ENCODE assay signal across 23 mouse cellular contexts in genomic region chr4:97817741-97818140, GRCm38 (mm10). TPM values are rescaled to one million over a fixed set of nuclear protein-coding genes. Genes with fewer than 3 reads are reported as not detected.
DNase-seq lines count a peak whose midpoint lies in the region; ATAC-seq and TF ChIP-seq lines count a peak whose summit lies in the region.
"Had no signal": no experiment of that assay in that cellular context is flagged by ENCODE, and none has a peak within 500 bp of the region (broad histone marks: within the 10 kb centered on the region; RNA-seq: fewer than 3 reads in every experiment).

No protein-coding gene starts in this region.

- H3K9ac ChIP-seq in forebrain, embryonic 14.5 days (ENCODE audit: low read length), result no peak overlapping the region
- H3K9ac ChIP-seq in forebrain, embryonic 12.5 days, result no peak overlapping the region
- no peak overlapping the region for H3K9ac ChIP-seq in heart, embryonic 13.5 days
- H3K9ac ChIP-seq in heart, postnatal 0 days (replicated peaks; ENCODE audit: low read depth, low read length), result no peak overlapping the region
- H3K9ac ChIP-seq: embryonic facial prominence, embryonic 13.5 days; hindbrain, embryonic 14.5 days had no signal

- H3K9me3 ChIP-seq in forebrain, embryonic 14.5 days (replicated peaks; ENCODE audit: control insufficient read depth, low read length), result no peaks in the 10 kb centered on the region
- no peaks in the 10 kb centered on the region for H3K9me3 ChIP-seq in forebrain, embryonic 12.5 days
- no peaks in the 10 kb centered on the region for H3K9me3 ChIP-seq in heart, embryonic 13.5 days
- H3K9me3 ChIP-seq in heart, postnatal 0 days (replicated peaks; ENCODE audit: control insufficient read depth, low read length), result no peaks in the 10 kb centered on the region
- H3K9me3 ChIP-seq: embryonic facial prominence, embryonic 13.5 days; hindbrain, embryonic 10.5 days had no signal

- no peaks in the 10 kb centered on the region for H3K27me3 ChIP-seq in forebrain, embryonic 14.5 days (replicated peaks; ENCODE audit: control insufficient read depth, insufficient read depth, low read length)
- no peaks in the 10 kb centered on the region for H3K27me3 ChIP-seq in forebrain, embryonic 12.5 days
- no peaks in the 10 kb centered on the region for H3K27me3 ChIP-seq in heart, embryonic 13.5 days (replicated peaks)
- no peaks in the 10 kb centered on the region for H3K27me3 ChIP-seq in heart, postnatal 0 days (ENCODE audit: control insufficient read depth, insufficient read depth, low read length)
- H3K27me3 ChIP-seq: embryonic facial prominence, embryonic 13.5 days had no signal

- no peak for DNase-seq in forebrain, embryonic 14.5 days (ENCODE audit: low spot score)
- no peak for DNase-seq in heart, adult 18-20 months
- no peak for DNase-seq in heart, postnatal 0 days (ENCODE audit: low spot score)
- no peak for DNase-seq in heart, postnatal 36 days
- DNase-seq: adrenal gland, postnatal 14 days; B cell, adult 2 months; cerebellum, adult 18-20 months; cerebellum, adult 9-11 months; cerebellum, postnatal 36 days; gastrocnemius, postnatal 25 days; kidney, adult 2 months had no signal

- H3K4me1 ChIP-seq in forebrain, embryonic 14.5 days (ENCODE audit: control insufficient read depth, insufficient read depth, low read length), result peaks cover 27% of the 10 kb centered on the region; the same call in 1 of the 2 replicates
- H3K4me1 ChIP-seq in forebrain, embryonic 12.5 days, result peaks cover 6% of the 10 kb centered on the region; the same call in 1 of the 2 replicates
- H3K4me1 ChIP-seq in heart, embryonic 13.5 days, result peaks cover 81% of the 10 kb centered on the region
- H3K4me1 ChIP-seq in heart, postnatal 0 days (ENCODE audit: control insufficient read depth, insufficient read depth), result peaks cover 59% of the 10 kb centered on the region
- peaks cover 24% of the 10 kb centered on the region for H3K4me1 ChIP-seq in brown adipose tissue, adult 24 weeks (ENCODE audit: control insufficient read depth, insufficient read depth, insufficient read length, low read length)
- H3K4me1 ChIP-seq: hindbrain, embryonic 10.5 days had no signal

- intact Hi-C loops in heart, postnatal 36 days (cut with DNase I), result no loop called here

- ATAC-seq in forebrain, embryonic 14.5 days, result no peak
- ATAC-seq in forebrain, embryonic 12.5 days (ENCODE audit: low FRiP score), result no peak
- ATAC-seq in heart, embryonic 13.5 days (ENCODE audit: extremely low read depth, insufficient number of reproducible peaks, low FRiP score, low TSS enrichment), result no peak
- no peak for ATAC-seq in heart, postnatal 0 days (ENCODE audit: insufficient read depth, low read depth)
- ATAC-seq: activated CD4-positive, CD25-positive, alpha-beta regulatory T cell, adult 4 months; CD4-positive, CD25-positive, alpha-beta regulatory T cell, adult 4 months; intestine, embryonic 16.5 days had no signal

- H3K36me3 ChIP-seq in forebrain, embryonic 14.5 days (ENCODE audit: control insufficient read depth, insufficient read depth, low read length), result no peaks in the 10 kb centered on the region
- 0 out of 2 replicates have a peak, but pooled peaks cover 3% of the 10 kb centered on the region for H3K36me3 ChIP-seq in forebrain, embryonic 12.5 days (replicated peaks)
- H3K36me3 ChIP-seq in heart, embryonic 13.5 days, result peaks cover 3% of the 10 kb centered on the region
- H3K36me3 ChIP-seq in heart, postnatal 0 days (replicated peaks; ENCODE audit: control insufficient read depth, insufficient read depth, low read length), result no peaks in the 10 kb centered on the region
- H3K36me3 ChIP-seq: embryonic facial prominence, embryonic 13.5 days; hindbrain, embryonic 10.5 days had no signal

- no peak overlapping the region for H3K4me2 ChIP-seq in forebrain, embryonic 14.5 days (ENCODE audit: low read length)
- no peak overlapping the region for H3K4me2 ChIP-seq in forebrain, embryonic 12.5 days
- H3K4me2 ChIP-seq in heart, embryonic 13.5 days, result no peak overlapping the region
- peak overlapping the region; percentile 5; the same call in 1 of the 2 replicates for H3K4me2 ChIP-seq in heart, postnatal 0 days (ENCODE audit: low read depth, low read length)
- H3K4me2 ChIP-seq: embryonic facial prominence, embryonic 13.5 days; heart, embryonic 11.5 days; hindbrain, embryonic 14.5 days had no signal

- no peak overlapping the region for H3K4me3 ChIP-seq in forebrain, embryonic 14.5 days (ENCODE audit: low read depth, low read length)
- H3K4me3 ChIP-seq in forebrain, embryonic 12.5 days (replicated peaks), result no peak overlapping the region
- no peak overlapping the region for H3K4me3 ChIP-seq in heart, embryonic 13.5 days
- H3K4me3 ChIP-seq in heart, postnatal 0 days (ENCODE audit: low read depth, low read length), result no peak overlapping the region
- no peak overlapping the region for H3K4me3 ChIP-seq in brown adipose tissue, adult 24 weeks (ENCODE audit: insufficient read depth, low read depth, low read length)
- H3K4me3 ChIP-seq: embryonic facial prominence, embryonic 13.5 days; hindbrain, embryonic 10.5 days had no signal

- 67% methylated on average over 1 of the region's 1 CpGs for WGBS in forebrain, embryonic 14.5 days
- 73% methylated on average over 1 of the region's 1 CpGs for WGBS in forebrain, embryonic 12.5 days
- WGBS in heart, embryonic 13.5 days, result 74% methylated on average over 1 of the region's 1 CpGs
- WGBS in heart, postnatal 0 days, result 63% methylated on average over 1 of the region's 1 CpGs

- TF ChIP-seq EP300 in heart, postnatal 0 days (IDR thresholded peaks at IDR 0.05; ENCODE audit: low read depth), result no peak

- H3K27ac ChIP-seq in forebrain, embryonic 14.5 days (ENCODE audit: low read depth, low read length), result 0 out of 2 replicates have a peak overlapping the region, but pooled peaks have one; percentile 5
- no peak overlapping the region for H3K27ac ChIP-seq in forebrain, embryonic 12.5 days
- peak overlapping the region; percentile 56 for H3K27ac ChIP-seq in heart, embryonic 13.5 days (replicated peaks)
- H3K27ac ChIP-seq in heart, postnatal 0 days (ENCODE audit: low read depth), result peak overlapping the region; percentile 85
- H3K27ac ChIP-seq in brown adipose tissue, adult 24 weeks (replicated peaks; ENCODE audit: low read depth, low read length), result peak overlapping the region; percentile 77
- H3K27ac ChIP-seq: embryonic facial prominence, embryonic 13.5 days; hindbrain, embryonic 10.5 days; hindbrain, embryonic 14.5 days had no signal

- TF ChIP-seq CTCF in heart, postnatal 0 days (IDR thresholded peaks at IDR 0.05; ENCODE audit: low read depth), result no peak

RNA-seq across cellular contexts. Expression of gene E130114P18Rik, which starts 39.9 kb away (rescaled TPM):
- polyA plus RNA-seq in forebrain, embryonic 14.5 days (2014; fragmentation: Nextera tagmentation; extraction: Ambion mirVana), result 48.7 and 62.9 TPM in 2 replicates
- 50.8 and 52.3 TPM in 2 replicates for polyA plus RNA-seq in forebrain, embryonic 12.5 days (2016; fragmentation: Nextera tagmentation; extraction: Ambion mirVana)
- 0.48 and 0.55 TPM in 2 replicates for polyA plus RNA-seq in heart, embryonic 13.5 days (2015; fragmentation: Nextera tagmentation; extraction: Ambion mirVana)
- total RNA-seq in heart, adult 18-20 months (2021), result not detected
- total RNA-seq in heart, postnatal 0 days (2014; rRNA removed; ENCODE audit: low replicate concordance), result not detected in 2 replicates
- polyA plus RNA-seq in heart, postnatal 0 days (2015; fragmentation: Nextera tagmentation; extraction: Ambion mirVana), result 0.45 and 0.52 TPM in 2 replicates
- total RNA-seq in heart, postnatal 36 days (2021), result under 1 TPM in 1 of 2 experiments, not detected in 1; 0.28 TPM
- polyA plus RNA-seq in brown adipose tissue, adult 24 weeks (2012; ENCODE audit: insufficient read depth, insufficient read length, missing spikeins), result not detected in 2 replicates
- total RNA-seq: adrenal gland, postnatal 14 days; granulocyte monocyte progenitor cell, adult 5-6 weeks had no signal
- polyA plus RNA-seq: activated CD4-positive, CD25-positive, alpha-beta regulatory T cell, adult 4 months; CD4-positive, CD25-positive, alpha-beta regulatory T cell, adult 4 months; G1E had no signal

RNA-seq across cellular contexts. Expression of gene Nfia, which starts 45.2 kb away (rescaled TPM):
- polyA plus RNA-seq in forebrain, embryonic 14.5 days (2014; fragmentation: Nextera tagmentation; extraction: Ambion mirVana), result 71.5 and 85.9 TPM in 2 replicates
- 62.1 and 67.2 TPM in 2 replicates for polyA plus RNA-seq in forebrain, embryonic 12.5 days (2016; fragmentation: Nextera tagmentation; extraction: Ambion mirVana)
- polyA plus RNA-seq in heart, embryonic 13.5 days (2015; fragmentation: Nextera tagmentation; extraction: Ambion mirVana), result 31.1 and 32.3 TPM in 2 replicates
- 100 to 1,000 TPM; 115 to 127 TPM for total RNA-seq in heart, adult 18-20 months (2021)
- total RNA-seq in heart, postnatal 0 days (2014; rRNA removed; ENCODE audit: low replicate concordance), result 76.5 and 114 TPM in 2 replicates
- 53.2 and 53.8 TPM in 2 replicates for polyA plus RNA-seq in heart, postnatal 0 days (2015; fragmentation: Nextera tagmentation; extraction: Ambion mirVana)
- total RNA-seq in heart, postnatal 36 days (2021), result 100 to 1,000 TPM; 128 to 149 TPM
- polyA plus RNA-seq in brown adipose tissue, adult 24 weeks (2012; ENCODE audit: insufficient read depth, insufficient read length, missing spikeins), result 43.3 and 74.8 TPM in 2 replicates

Comparison
In these comparisons a context has a peak if more than half of its experiments do, and no peak if none do; other contexts are left out.
1. RNA of gene E130114P18Rik, which starts 39.9 kb away (polyA plus RNA-seq): 48.7 to 62.9 TPM in forebrain, embryonic 14.5 days and 50.8 to 52.3 TPM in forebrain, embryonic 12.5 days; 0.48 to 0.55 TPM in heart, embryonic 13.5 days, 0.45 to 0.52 TPM in heart, postnatal 0 days and not detected in brown adipose tissue, adult 24 weeks; every median in the first group is over 10 times any median in the second.